Mouse (Mus musculus) spleen, adult 2 months (tissue): Measurements from ENCODE around the gene Cirbp. TPM values are rescaled to one million over a fixed set of nuclear protein-coding genes. Genes with fewer than 3 reads are reported as not detected.
"Not testable (repeated sequence)": the region's sequence is repeated elsewhere in the genome, so short reads cannot be mapped to it uniquely, and the experiment has no call there.

ENCODE experiments used
- DNase-seq, 2 experiments: peaks; one replicate each; pipeline versions ENCODE4 v3.0.0 to v3.0.0-alpha.2; 2012 to 2021; ENCODE audit warnings: low spot score in 2 of 2, low read depth in 1 of 2
- H3K27ac ChIP-seq: fragments of 200-500 bp; 2 replicates; pipeline ENCODE4 v1.5.1; 2012; ENCODE audit warnings: low read length, inconsistent platforms; ENCODE audit not compliant: insufficient read depth
- H3K27me3 ChIP-seq: fragments of 200-500 bp; 2 replicates; pipeline ENCODE4 v1.6.1; 2012; ENCODE audit warnings: mild to moderate bottlenecking, moderate library complexity, low read length, inconsistent platforms; ENCODE audit not compliant: control insufficient read depth, insufficient read depth
- H3K36me3 ChIP-seq: fragments of 200-500 bp; 2 replicates; pipeline ENCODE4 v1.6.1; 2012; ENCODE audit warnings: mild to moderate bottlenecking, low read length, inconsistent platforms; ENCODE audit not compliant: control insufficient read depth, insufficient read depth
- H3K4me1 ChIP-seq: fragments of 200-500 bp; 2 replicates; pipeline ENCODE4 v1.6.1; 2011; ENCODE audit warnings: inconsistent platforms; ENCODE audit not compliant: control insufficient read depth, insufficient read depth, insufficient read length
- H3K4me3 ChIP-seq: fragments of 200-500 bp; 2 replicates; pipeline ENCODE4 v1.5.1; 2011; ENCODE audit warnings: mild to moderate bottlenecking, inconsistent platforms; ENCODE audit not compliant: insufficient read depth, insufficient read length; ENCODE audit errors: extremely low read depth
- CTCF ChIP-seq: fragments of 200-500 bp; IDR thresholded peaks from 2 replicates; pipeline ENCODE4 v1.5.1; 2011; ENCODE audit warnings: mild to moderate bottlenecking, inconsistent platforms; ENCODE audit not compliant: insufficient read depth, insufficient read length, insufficient replicate concordance; ENCODE audit errors: extremely low read depth
- POLR2A ChIP-seq: fragments of 200-500 bp; IDR thresholded peaks from 2 replicates; pipeline ENCODE4 v1.6.1; 2011; ENCODE audit warnings: low read depth, low read length, inconsistent platforms
- WGBS: fragments of 180-500 bp; shearing (Covaris S2); methylation state at CpG from one replicate; pipeline ENCODE4 v1.1.7; 2018; 5-methylcytosine and 5-hydroxymethylcytosine counted together
- polyA plus RNA-seq: library from polyadenylated mRNA; depleted of rRNA; stranded (reverse); fragments of >200 nt; gene quantifications from 2 replicates; pipeline ENCODE4 v1.2.3, GENCODE M21; 2012; rRNA removed

Gene Cirbp
- polyA plus RNA-seq, 1 experiment = 144 TPM

DNA sequence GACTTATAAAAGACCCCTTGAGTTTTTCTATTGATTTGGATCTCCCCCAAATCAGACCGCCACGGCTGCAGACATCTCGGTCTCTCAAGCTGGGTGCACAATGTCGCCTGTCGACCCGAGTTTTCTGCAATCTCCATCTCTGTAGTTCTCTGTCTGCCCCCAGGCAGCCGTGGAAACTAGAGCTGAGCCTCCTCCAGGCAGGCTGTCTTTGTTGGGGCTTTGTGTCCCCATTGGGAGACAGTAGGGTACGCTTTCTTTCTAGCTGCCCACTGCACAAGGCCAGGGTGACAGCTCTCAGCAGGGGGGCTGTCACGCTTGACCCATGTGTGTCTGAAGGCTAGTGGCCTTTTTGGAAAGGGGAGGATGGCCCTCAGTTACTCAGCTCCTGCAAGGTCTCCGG, 41.9 kb downstream of the Cirbp start:
- no peak for DNase-seq
- no peak overlapping the region for H3K27ac ChIP-seq
- H3K27me3 ChIP-seq = no peaks in the 10 kb centered on the region
- TF ChIP-seq CTCF (no peak), POLR2A (no peak)
- no peak overlapping the region for H3K4me3 ChIP-seq
- H3K36me3 ChIP-seq = no peaks in the 10 kb centered on the region
- WGBS = 88% methylated on average over 10 of the region's 10 CpGs
- no peaks in the 10 kb centered on the region for H3K4me1 ChIP-seq

DNA sequence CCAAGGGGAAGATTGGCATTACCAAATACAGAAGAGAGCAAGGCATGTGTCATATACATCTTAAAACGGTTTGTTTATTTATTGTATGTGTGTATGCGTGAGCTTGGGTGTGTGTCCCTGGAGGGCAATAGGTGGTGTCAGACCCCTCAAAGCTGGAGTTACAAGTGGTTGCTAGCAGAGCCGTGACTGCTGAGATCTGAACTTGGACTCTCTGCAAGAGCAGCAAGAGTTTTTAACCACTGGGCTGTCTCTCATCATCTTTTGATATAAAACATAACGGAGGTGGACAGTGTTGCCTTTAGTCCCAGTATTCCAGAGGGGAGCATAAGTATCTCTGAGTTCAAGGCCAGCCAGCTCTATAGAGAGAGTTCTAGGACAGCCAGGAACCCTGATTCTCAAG, 42.5 kb downstream of the Cirbp start:
- DNase-seq = no peak
- no peaks in the 10 kb centered on the region for H3K27me3 ChIP-seq
- H3K27ac ChIP-seq = no peak overlapping the region
- H3K4me3 ChIP-seq = no peak overlapping the region
- no peak for TF ChIP-seq CTCF
- 88% methylated on average over 4 of the region's 4 CpGs for WGBS
- no peaks in the 10 kb centered on the region for H3K36me3 ChIP-seq
- H3K4me1 ChIP-seq = no peaks in the 10 kb centered on the region

DNA sequence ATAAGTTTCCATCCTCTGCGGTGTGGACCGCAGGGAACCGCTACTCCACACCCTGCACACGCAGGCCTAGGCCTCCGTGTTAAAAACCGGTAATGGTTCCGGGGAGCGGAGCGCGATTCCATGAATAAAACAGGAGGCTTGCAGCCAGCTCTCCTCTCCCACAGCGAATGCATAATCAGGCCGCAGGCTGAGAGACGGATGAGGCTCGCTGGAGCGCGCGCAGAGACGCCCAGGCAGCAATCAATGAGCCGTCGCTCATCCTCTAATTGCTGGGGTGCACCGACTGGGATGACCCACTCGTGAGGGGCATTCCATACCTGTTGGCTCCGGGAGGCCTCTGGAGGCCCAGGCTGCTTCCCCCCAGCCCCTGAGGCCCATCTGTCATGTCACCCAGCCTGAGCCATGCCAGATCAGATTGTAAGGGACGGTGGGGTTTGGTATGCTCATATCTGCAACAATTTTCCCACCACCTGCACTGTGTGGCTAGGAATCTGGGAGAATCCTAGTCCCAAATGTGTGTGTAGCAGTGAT, 43.1 kb downstream of the Cirbp start:
- DNase-seq = no peak
- Histone ChIP-seq H3K36me3 (no peaks in the 10 kb centered on the region), H3K27me3 (no peaks in the 10 kb centered on the region), H3K27ac (no peak overlapping the region), H3K4me1 (no peaks in the 10 kb centered on the region), H3K4me3 (no peak overlapping the region)
- no peak for TF ChIP-seq CTCF
- TF ChIP-seq POLR2A = no peak
- WGBS = 85% methylated on average over 24 of the region's 24 CpGs

DNA sequence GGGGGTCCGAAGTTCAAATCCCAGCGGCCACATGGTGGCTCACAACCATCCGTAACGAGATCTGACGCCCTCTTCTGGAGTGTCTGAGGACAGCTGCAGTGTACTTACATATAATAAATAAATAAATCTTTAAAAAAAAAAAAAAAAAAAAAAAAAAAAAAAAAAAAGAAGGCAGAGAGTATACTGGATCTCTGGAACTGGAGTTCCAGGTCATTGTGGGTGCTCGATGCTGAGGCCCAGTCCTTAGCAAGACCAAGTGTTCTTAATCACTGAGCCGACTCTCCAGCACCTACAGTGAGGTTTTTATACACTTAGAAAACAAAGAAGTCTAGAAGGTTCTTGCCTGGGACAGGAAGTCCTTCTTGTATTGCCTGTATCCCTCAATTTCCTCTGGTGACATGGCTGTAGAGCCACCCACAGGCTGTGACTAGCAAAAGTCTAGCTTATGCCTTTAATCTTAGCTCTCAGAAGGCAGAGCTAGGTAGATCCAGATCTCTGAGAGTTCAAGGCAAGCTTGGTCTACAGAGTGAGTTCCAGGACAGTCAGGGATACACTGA, 45.8 kb downstream of the Cirbp start:
- not testable (repeated sequence) for H3K27me3 ChIP-seq, H3K27ac ChIP-seq, H3K4me1 ChIP-seq, H3K36me3 ChIP-seq, H3K4me3 ChIP-seq
- 63% methylated on average over 7 of the region's 7 CpGs for WGBS
- DNase-seq = peak in 1 of 2 experiments; percentile 11

DNA sequence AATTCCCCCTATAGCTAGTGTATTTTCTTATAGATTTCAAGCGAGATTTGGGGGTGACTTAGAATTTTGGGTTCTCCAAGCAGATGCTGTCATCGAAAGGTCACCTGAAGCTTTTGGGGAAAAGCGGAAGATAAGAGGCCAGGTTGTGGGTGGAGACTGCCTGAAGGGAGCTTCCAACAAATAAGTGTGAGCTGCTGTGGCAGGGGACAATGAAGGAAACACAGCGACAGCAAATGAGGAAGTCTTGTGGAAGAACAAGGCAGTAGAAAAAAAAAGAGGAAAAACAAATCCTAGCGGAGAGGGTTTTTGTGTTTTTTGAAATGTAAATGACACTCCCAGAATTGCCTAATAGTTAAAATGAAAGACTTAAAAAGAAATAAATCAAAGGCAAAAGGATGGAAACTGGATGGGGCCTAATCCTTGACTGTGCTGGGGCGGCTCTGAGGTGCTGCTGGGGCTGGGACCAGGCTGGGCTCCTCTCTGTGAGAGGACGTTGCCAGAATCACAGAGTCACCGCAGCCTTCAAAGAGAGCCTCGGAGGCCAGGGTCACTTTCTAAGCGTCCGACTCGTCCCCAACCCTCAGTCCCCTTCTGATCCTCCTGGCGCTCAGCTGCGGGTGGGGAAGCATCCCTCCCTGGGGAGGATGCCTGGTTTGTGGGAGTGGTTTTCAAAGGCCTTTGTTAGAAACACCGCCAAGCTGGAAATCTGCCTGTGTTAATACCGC, 49.4 kb downstream of the Cirbp start:
- Histone ChIP-seq H3K4me1 (no peaks in the 10 kb centered on the region), H3K27ac (no peak overlapping the region), H3K36me3 (no peaks in the 10 kb centered on the region), H3K4me3 (no peak overlapping the region), H3K27me3 (no peaks in the 10 kb centered on the region)
- DNase-seq = no peak
- 55% methylated on average over 16 of the region's 16 CpGs for WGBS
- TF ChIP-seq CTCF = no peak
- TF ChIP-seq POLR2A = no peak

DNA sequence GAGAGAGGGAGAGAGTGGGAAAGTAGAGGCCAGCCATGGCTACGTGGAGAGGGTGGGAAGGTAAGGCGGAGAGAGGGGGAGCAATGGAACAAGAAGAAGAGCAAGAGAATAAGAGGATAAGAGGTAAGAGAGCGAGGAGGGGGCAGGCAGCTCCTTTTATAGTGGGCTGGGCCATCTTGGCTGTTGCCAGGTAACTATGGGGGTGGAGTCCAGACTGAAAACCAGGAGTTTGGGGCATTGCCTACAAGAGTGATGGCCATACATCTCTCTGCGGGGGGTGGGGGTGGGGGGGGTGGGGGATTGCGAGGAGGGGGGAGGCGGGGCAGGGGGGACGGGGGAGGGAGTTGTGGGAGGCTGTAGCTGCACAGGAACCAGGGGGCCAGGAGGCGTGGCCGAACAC, 54.9 kb downstream of the Cirbp start:
- no peaks in the 10 kb centered on the region for H3K27me3 ChIP-seq
- DNase-seq = no peak
- no peak overlapping the region for H3K27ac ChIP-seq
- H3K36me3 ChIP-seq = no peaks in the 10 kb centered on the region
- no peaks in the 10 kb centered on the region; the same call in 1 of the 2 replicates for H3K4me1 ChIP-seq
- 86% methylated on average over 7 of the region's 9 CpGs for WGBS
- TF ChIP-seq POLR2A (no peak), CTCF (no peak)
- H3K4me3 ChIP-seq = no peak overlapping the region

Other genes with a start within 250 kb of the Cirbp start
- 5.3 and 6.3 TPM in 2 replicates for gene Kiss1r, start 249.0 kb upstream of the Cirbp start, polyA plus RNA-seq
- 117 and 150 TPM in 2 replicates for gene R3hdm4, start 244.8 kb upstream of the Cirbp start, polyA plus RNA-seq
- gene Arid3a, start 238.9 kb upstream of the Cirbp start, polyA plus RNA-seq = 15.0 and 23.2 TPM in 2 replicates
- 41.2 and 51.6 TPM in 2 replicates for gene Wdr18, start 205.8 kb upstream of the Cirbp start, polyA plus RNA-seq
- 0.12 and 0.16 TPM in 2 replicates for gene Grin3b, start 195.3 kb upstream of the Cirbp start, polyA plus RNA-seq
- gene Tmem259, start 181.7 kb upstream of the Cirbp start, polyA plus RNA-seq = 266 and 371 TPM in 2 replicates
- 297 and 409 TPM in 2 replicates for gene Cnn2, start 177.4 kb upstream of the Cirbp start, polyA plus RNA-seq
- 50.4 and 64.5 TPM in 2 replicates for gene Abca7, start 169.5 kb upstream of the Cirbp start, polyA plus RNA-seq
- gene Arhgap45, start 149.3 kb upstream of the Cirbp start, polyA plus RNA-seq = 492 and 574 TPM in 2 replicates
- 139 and 182 TPM in 2 replicates for gene Polr2e, start 126.2 kb upstream of the Cirbp start, polyA plus RNA-seq
- 238 and 259 TPM in 2 replicates for gene Gpx4, start 118.8 kb upstream of the Cirbp start, polyA plus RNA-seq
- 95.0 and 122 TPM in 2 replicates for gene Sbno2, start 60.4 kb upstream of the Cirbp start, polyA plus RNA-seq
- 120 and 144 TPM in 2 replicates for gene Stk11, start 50.2 kb upstream of the Cirbp start, polyA plus RNA-seq
- 592 and 782 TPM in 2 replicates for gene Atp5d, start 27.4 kb upstream of the Cirbp start, polyA plus RNA-seq
- 11.9 and 13.4 TPM in 2 replicates for gene Cbarp, start 25.1 kb upstream of the Cirbp start, polyA plus RNA-seq
- 128 and 157 TPM in 2 replicates for gene Midn, start 17.7 kb upstream of the Cirbp start, polyA plus RNA-seq
- 10.8 TPM in 2 replicates for gene 1600002K03Rik, start 7.0 kb downstream of the Cirbp start, polyA plus RNA-seq
- 1.3 and 1.8 TPM in 2 replicates for gene Efna2, start 13.5 kb downstream of the Cirbp start, polyA plus RNA-seq
- 35.1 and 42.8 TPM in 2 replicates for gene Mum1, start 60.4 kb downstream of the Cirbp start, polyA plus RNA-seq
- gene Ndufs7, start 83.1 kb downstream of the Cirbp start, polyA plus RNA-seq = 314 and 402 TPM in 2 replicates
- 19.7 and 23.5 TPM in 2 replicates for gene Gamt, start 95.0 kb downstream of the Cirbp start, polyA plus RNA-seq
- gene Dazap1, start 95.5 kb downstream of the Cirbp start, polyA plus RNA-seq = 66.8 and 74.5 TPM in 2 replicates
- gene Rps15, start 126.5 kb downstream of the Cirbp start, polyA plus RNA-seq = 2,107 and 2,204 TPM in 2 replicates
- 0.68 and 1.00 TPM in 2 replicates for gene Apc2, start 130.0 kb downstream of the Cirbp start, polyA plus RNA-seq
- gene 2310011J03Rik, start 154.6 kb downstream of the Cirbp start, polyA plus RNA-seq = 40.6 and 56.7 TPM in 2 replicates
- gene Pcsk4, start 163.5 kb downstream of the Cirbp start, polyA plus RNA-seq = 6.2 and 10.0 TPM in 2 replicates
- gene Reep6, start 164.0 kb downstream of the Cirbp start, polyA plus RNA-seq = 2.1 and 2.5 TPM in 2 replicates
- 8.8 and 14.3 TPM in 2 replicates for gene Adamtsl5, start 182.4 kb downstream of the Cirbp start, polyA plus RNA-seq
- gene Plk5, start 190.5 kb downstream of the Cirbp start, polyA plus RNA-seq = 0.04 TPM in 1 of 2 replicates, not detected in the other
- gene Mex3d, start 221.7 kb downstream of the Cirbp start, polyA plus RNA-seq = 13.4 and 22.6 TPM in 2 replicates
- gene Mbd3, start 233.6 kb downstream of the Cirbp start, polyA plus RNA-seq = 110 and 124 TPM in 2 replicates
- 399 and 753 TPM in 2 replicates for gene Uqcr11, start 240.8 kb downstream of the Cirbp start, polyA plus RNA-seq